Mouse (Mus musculus) kidney, embryonic 14.5 days (tissue): Measurements from ENCODE around the gene Cdh4. TPM values are rescaled to one million over a fixed set of nuclear protein-coding genes. Genes with fewer than 3 reads are reported as not detected.

ENCODE experiments used
- ATAC-seq: fragments of 200-750 bp; cut with Nextera tagmentation; 2 replicates; pipeline ENCODE4 v1.8.0; 2017; ENCODE audit warnings: moderate number of reproducible peaks, mild to moderate bottlenecking, moderate TSS enrichment, moderate library complexity; ENCODE audit not compliant: low FRiP score, low TSS enrichment
- H3K27ac ChIP-seq: fragments of 300-500 bp; sonication (generic); 2 replicates; pipeline ENCODE4 v1.5.1; 2014; ENCODE audit warnings: low read depth, mild to moderate bottlenecking, low read length, moderate library complexity, mixed read lengths
- H3K27me3 ChIP-seq: fragments of 300-500 bp; sonication (generic); 2 replicates; pipeline ENCODE4 v1.6.1; 2014; ENCODE audit warnings: mild to moderate bottlenecking, low read length; ENCODE audit not compliant: control insufficient read depth, insufficient read depth
- H3K36me3 ChIP-seq: fragments of 300-500 bp; sonication (generic); 2 replicates; pipeline ENCODE4 v1.6.1; 2014; ENCODE audit warnings: low read length, mixed read lengths; ENCODE audit not compliant: control insufficient read depth, insufficient read depth
- H3K4me1 ChIP-seq: fragments of 300-500 bp; sonication (generic); 2 replicates; pipeline ENCODE4 v1.6.1; 2014; ENCODE audit warnings: low read length, mixed read lengths; ENCODE audit not compliant: control insufficient read depth, insufficient read depth
- H3K4me2 ChIP-seq: fragments of 300-500 bp; sonication (generic); replicated peaks from 2 replicates; pipeline ENCODE4 v1.6.1; 2014; ENCODE audit warnings: low read depth, mild to moderate bottlenecking, low read length
- H3K4me3 ChIP-seq: fragments of 300-500 bp; sonication (generic); 2 replicates; pipeline ENCODE4 v1.5.1; 2014; ENCODE audit warnings: mild to moderate bottlenecking, low read length
- H3K9ac ChIP-seq: fragments of 300-500 bp; sonication (generic); 2 replicates; pipeline ENCODE4 v1.6.1; 2014; ENCODE audit warnings: low read depth, mild to moderate bottlenecking, low read length, moderate library complexity
- H3K9me3 ChIP-seq: fragments of 300-500 bp; sonication (generic); 2 replicates; pipeline ENCODE4 v1.6.1; 2016; ENCODE audit warnings: low read length; ENCODE audit not compliant: control insufficient read depth
- WGBS: fragments of 180-500 bp; shearing (Covaris S2); extraction: QIAGEN DNeasy Blood & Tissue Kit; methylation state at CpG from one replicate; pipeline ENCODE4 v1.1.7; 2014; 5-methylcytosine and 5-hydroxymethylcytosine counted together
- polyA plus RNA-seq: library from polyadenylated mRNA; unstranded; fragments of >200 nt; fragmentation: Nextera tagmentation; extraction: Ambion mirVana; gene quantifications from 2 replicates; pipeline ENCODE4 v1.2.1, GENCODE M21; 2014

Gene Cdh4
- polyA plus RNA-seq, 1 experiment from 2014 or later = 19.4 TPM

DNA sequence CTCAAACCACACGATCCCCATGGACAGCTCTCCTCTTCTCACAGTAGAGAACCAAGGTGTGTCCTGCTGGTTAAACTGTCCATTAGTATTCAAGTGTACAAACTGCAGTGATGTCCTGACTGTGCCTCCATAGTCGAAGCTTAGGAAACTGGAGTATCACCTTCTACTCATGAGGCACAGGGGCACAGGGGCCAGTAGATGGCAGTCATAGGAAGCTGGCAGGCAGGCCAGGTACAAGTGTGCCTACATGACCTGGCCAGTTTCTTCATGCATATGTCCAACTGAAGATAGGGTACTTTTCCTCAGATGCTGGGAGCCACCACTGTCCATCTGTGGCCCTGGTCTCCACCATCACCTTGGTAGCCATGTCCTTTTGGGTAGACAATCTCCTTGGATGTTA is 472.0 kb downstream of the Cdh4 start:
- Histone ChIP-seq H3K4me2 (no peak overlapping the region), H3K36me3 (peaks cover 47% of the 10 kb centered on the region; the same call in 1 of the 2 replicates), H3K9me3 (no peaks in the 10 kb centered on the region), H3K4me1 (peaks cover 7% of the 10 kb centered on the region; the same call in 1 of the 2 replicates), H3K27ac (no peak overlapping the region), H3K4me3 (no peak overlapping the region), H3K9ac (no peak overlapping the region), H3K27me3 (no peaks in the 10 kb centered on the region)
- no peak for ATAC-seq
- WGBS = 68% methylated on average over 2 of the region's 2 CpGs

DNA sequence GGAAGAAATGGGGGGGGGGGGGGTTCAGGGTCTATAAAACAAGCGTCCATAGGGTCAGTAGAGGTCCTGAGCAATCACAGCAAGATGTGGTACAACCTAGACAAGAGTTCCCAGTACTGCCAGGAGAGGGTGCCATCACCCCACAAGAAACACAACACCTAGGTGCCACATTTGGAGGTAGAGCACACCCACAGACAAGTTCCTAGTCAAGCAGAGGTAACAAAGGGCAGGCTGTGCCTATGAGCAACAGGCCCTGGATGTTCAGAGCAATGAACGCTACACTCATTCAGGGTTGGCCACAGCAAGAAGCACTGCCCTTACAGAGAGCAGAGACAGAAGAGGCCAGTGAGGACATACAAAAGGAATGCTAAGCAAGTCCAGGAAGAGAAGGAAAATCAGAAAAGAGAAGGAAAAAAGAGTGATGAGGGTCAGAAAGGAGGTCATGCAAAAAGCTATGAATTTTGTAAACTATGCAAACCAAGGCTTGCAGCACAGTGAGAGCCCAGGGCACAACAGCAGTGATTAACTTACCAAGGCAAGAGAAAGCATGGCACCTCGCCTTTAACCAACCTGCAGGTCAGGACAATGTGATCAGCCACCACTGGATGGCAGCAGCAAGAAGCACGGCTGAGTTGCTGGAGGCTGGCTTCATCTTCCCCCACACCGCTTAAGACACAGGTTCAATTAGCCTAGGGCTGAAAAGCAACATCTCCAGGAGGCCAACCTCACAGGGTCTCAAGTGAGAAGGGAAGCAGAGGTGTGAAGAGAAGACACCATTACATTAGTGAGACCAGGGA is 474.8 kb downstream of the Cdh4 start:
- Histone ChIP-seq H3K36me3 (peaks cover 69% of the 10 kb centered on the region), H3K27me3 (no peaks in the 10 kb centered on the region), H3K4me1 (peaks cover 7% of the 10 kb centered on the region; the same call in 1 of the 2 replicates), H3K9me3 (no peaks in the 10 kb centered on the region), H3K4me3 (no peak overlapping the region), H3K4me2 (no peak overlapping the region), H3K27ac (no peak overlapping the region), H3K9ac (no peak overlapping the region)
- 31% methylated on average over 5 of the region's 5 CpGs for WGBS
- peak; percentile 69 for ATAC-seq

DNA sequence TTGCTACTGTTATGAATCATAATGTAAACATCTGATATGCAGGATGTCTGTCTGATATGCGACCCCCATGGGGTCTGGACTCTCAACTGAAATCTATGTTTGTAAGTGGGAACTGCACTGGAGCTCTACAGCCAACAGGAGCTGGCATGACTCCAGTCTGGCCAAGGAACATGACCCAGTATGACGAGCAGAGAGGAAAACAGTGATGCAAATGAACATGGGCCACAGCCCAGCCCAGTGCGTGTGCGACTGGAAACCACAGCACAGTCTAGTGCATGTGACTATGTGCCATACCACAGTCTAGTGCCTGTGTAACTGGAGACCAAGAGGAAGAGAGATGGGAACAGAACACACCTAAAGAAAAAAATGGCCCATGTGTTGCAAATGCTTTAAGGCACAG is 477.8 kb downstream of the Cdh4 start:
- H3K36me3 ChIP-seq = peaks cover 70% of the 10 kb centered on the region
- H3K27ac ChIP-seq = no peak overlapping the region
- H3K9me3 ChIP-seq = no peaks in the 10 kb centered on the region
- no peaks in the 10 kb centered on the region for H3K4me1 ChIP-seq
- no peak overlapping the region for H3K4me2 ChIP-seq
- ATAC-seq = no peak
- WGBS = 81% methylated on average over 4 of the region's 4 CpGs
- no peak overlapping the region for H3K9ac ChIP-seq
- no peaks in the 10 kb centered on the region for H3K27me3 ChIP-seq
- no peak overlapping the region for H3K4me3 ChIP-seq

DNA sequence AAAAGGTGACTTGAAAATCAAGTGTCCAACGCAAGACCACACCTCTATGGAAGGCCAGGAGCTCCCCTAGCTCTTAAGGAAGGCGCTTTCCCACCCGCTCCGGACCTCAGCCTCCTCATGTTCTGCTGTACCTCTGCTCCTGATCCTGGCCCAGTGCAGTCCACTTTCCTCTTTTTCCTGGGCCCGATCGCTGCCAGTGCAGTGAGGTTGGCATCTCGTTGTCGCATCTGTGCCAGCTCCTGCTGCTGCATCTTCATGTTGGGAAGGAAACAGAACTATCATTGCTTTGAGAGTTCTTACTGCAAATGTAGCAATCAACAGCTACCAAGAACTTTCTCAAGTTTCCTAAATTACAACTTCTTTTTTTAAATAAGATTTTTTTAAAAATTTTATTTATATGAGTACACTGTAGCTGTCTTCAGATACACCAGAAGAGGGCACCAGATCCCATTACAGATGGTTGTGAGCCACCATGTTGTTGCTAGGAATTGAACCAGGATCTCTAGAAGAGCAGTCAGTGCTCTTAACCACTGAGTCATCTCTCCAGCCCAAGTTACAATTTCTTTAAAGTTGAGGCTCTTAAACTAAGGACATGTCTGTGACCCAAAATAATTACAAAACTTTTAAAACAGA is 478.9 kb downstream of the Cdh4 start:
- no peaks in the 10 kb centered on the region for H3K27me3 ChIP-seq
- 94% methylated on average over 8 of the region's 8 CpGs for WGBS

DNA sequence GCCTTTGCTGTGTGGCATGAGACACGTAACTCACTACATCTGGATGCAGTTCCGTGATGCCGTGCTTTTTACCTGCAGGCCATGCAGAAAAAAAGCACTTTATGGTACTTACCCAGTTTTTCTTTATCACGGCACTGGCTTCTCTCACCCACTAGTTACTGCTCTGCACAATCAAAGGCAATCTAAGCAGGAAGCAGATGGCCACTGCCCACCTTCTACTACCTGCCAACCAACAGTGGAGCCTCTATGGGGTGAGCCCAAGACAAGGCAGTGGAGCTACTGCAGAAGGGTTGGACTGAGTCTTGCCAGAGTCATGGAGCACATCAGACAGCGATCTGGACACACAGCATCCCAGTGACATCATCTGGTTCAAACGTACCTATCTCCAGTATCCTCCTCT is 481.8 kb downstream of the Cdh4 start:
- H3K9me3 ChIP-seq = no peaks in the 10 kb centered on the region
- no peak overlapping the region for H3K4me3 ChIP-seq
- ATAC-seq = no peak
- no peak overlapping the region for H3K27ac ChIP-seq
- H3K36me3 ChIP-seq = peaks cover 59% of the 10 kb centered on the region
- H3K4me2 ChIP-seq = no peak overlapping the region
- WGBS = 92% methylated on average over 6 of the region's 6 CpGs
- no peak overlapping the region for H3K9ac ChIP-seq
- H3K4me1 ChIP-seq = no peaks in the 10 kb centered on the region
- no peaks in the 10 kb centered on the region for H3K27me3 ChIP-seq

More for the DNA sequence above, 478.9 kb downstream of the Cdh4 start:
- no peak overlapping the region for H3K4me2 ChIP-seq
- peaks cover 70% of the 10 kb centered on the region for H3K36me3 ChIP-seq
- H3K9ac ChIP-seq = no peak overlapping the region
- H3K4me3 ChIP-seq = no peak overlapping the region
- H3K27ac ChIP-seq = no peak overlapping the region
- no peak for ATAC-seq
- no peaks in the 10 kb centered on the region for H3K4me1 ChIP-seq
- H3K9me3 ChIP-seq = no peaks in the 10 kb centered on the region

DNA sequence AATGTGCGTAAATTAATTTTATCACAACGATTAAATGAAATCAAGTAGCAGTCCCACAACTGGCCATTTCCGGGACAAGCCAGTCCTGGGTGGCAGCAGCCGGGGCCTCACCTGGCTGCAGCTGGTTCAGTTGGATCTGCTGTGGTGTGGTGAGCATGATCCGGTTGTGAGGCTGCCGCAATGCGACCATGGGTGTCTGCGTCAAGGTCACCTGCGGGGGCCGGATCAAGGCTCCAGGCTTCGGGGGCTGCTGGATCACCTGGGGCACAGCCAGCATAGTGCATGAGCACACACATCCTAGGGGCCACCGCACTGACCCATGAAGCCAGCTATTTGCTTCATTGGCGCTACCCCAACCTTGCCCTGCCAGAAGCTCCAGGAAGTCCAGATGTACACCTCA is 486.9 kb downstream of the Cdh4 start:
- H3K36me3 ChIP-seq = peaks cover 51% of the 10 kb centered on the region
- peak; percentile 45; the same call in 1 of the 2 replicates for ATAC-seq

DNA sequence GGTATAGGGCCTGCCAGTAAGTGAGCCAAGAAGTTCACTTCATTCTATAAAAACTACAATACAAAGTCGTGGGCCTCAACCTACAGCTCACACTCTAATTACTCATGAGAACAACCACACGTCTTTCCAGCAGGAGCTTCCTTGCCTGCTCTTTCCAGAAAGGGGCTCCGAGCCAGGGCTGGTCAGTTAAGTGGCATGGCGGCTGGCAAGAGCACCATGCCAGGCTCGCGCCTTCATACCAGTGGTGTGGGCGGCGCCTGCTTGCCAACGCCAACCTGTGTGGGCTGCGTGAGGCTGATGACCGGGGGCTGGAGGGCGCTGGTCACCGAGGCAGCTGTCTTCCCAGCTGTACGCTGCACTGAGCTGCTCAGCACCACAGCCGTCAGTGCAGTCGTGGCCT is 489.5 kb downstream of the Cdh4 start:
- Histone ChIP-seq H3K4me3 (no peak overlapping the region), H3K4me2 (no peak overlapping the region), H3K4me1 (no peaks in the 10 kb centered on the region), H3K27me3 (no peaks in the 10 kb centered on the region), H3K9ac (no peak overlapping the region), H3K36me3 (peaks cover 48% of the 10 kb centered on the region), H3K9me3 (no peaks in the 10 kb centered on the region), H3K27ac (no peak overlapping the region)
- WGBS = 87% methylated on average over 16 of the region's 16 CpGs
- ATAC-seq = no peak

More for the DNA sequence above, 486.9 kb downstream of the Cdh4 start:
- H3K9me3 ChIP-seq = no peaks in the 10 kb centered on the region
- no peaks in the 10 kb centered on the region for H3K4me1 ChIP-seq
- H3K4me3 ChIP-seq = no peak overlapping the region
- no peaks in the 10 kb centered on the region for H3K27me3 ChIP-seq
- WGBS = 82% methylated on average over 13 of the region's 13 CpGs
- no peak overlapping the region for H3K4me2 ChIP-seq
- H3K9ac ChIP-seq = no peak overlapping the region
- no peak overlapping the region for H3K27ac ChIP-seq

DNA sequence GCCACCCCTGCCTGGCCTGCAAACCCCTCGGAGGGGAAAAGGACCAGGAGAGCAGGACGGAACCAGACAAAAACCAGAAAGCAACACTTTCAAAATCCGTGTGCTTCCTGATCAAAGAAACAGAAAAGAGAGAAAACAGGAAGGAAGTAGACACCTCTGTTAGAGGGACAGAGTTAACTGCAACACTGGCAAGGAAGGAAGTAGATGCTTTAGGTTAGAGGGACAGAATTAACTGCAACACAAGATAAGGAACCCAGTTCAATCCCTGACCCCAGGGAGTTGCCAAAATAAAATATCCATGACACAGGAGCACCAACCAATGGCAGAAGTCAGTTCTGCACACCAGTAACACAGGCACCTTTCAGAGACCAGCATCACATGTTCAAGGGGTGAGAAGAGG is 491.9 kb downstream of the Cdh4 start:
- H3K36me3 ChIP-seq = peaks cover 41% of the 10 kb centered on the region
- H3K27me3 ChIP-seq = no peaks in the 10 kb centered on the region
- no peaks in the 10 kb centered on the region for H3K4me1 ChIP-seq
- no peak overlapping the region for H3K9ac ChIP-seq
- H3K4me2 ChIP-seq = no peak overlapping the region
- 75% methylated on average over 3 of the region's 3 CpGs for WGBS
- no peak overlapping the region for H3K4me3 ChIP-seq
- no peak overlapping the region for H3K27ac ChIP-seq
- H3K9me3 ChIP-seq = no peaks in the 10 kb centered on the region
- no peak for ATAC-seq

DNA sequence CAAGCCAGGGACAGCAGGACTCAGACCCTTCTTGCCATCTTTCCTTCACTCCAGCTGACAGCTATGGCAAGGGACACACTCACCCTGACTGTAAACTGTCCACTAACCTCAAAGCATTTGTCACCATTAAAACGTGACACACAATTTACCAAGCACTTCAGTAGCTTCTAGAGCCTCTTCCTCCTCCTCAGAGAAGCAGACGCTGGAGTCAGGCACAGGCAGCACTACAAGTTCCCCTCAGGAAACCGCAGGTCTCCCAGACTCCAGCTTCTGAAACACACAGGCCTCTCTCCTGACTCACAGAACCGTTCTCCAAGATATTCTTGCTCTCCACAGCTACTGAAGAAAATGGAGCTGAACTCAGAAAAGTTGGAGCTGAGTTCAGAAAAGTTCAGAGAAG is 494.9 kb downstream of the Cdh4 start:
- H3K9ac ChIP-seq = no peak overlapping the region
- H3K27me3 ChIP-seq = no peaks in the 10 kb centered on the region
- WGBS = 63% methylated on average over 4 of the region's 4 CpGs
- no peaks in the 10 kb centered on the region for H3K9me3 ChIP-seq
- no peaks in the 10 kb centered on the region for H3K4me1 ChIP-seq
- no peak overlapping the region for H3K4me2 ChIP-seq
- no peak overlapping the region for H3K27ac ChIP-seq
- ATAC-seq = no peak
- H3K4me3 ChIP-seq = no peak overlapping the region
- peaks cover 18% of the 10 kb centered on the region; the same call in 1 of the 2 replicates for H3K36me3 ChIP-seq
